Mouse (Mus musculus): Measurements from ENCODE around the gene Ces1f.
"Not testable (repeated sequence)": the region's sequence is repeated elsewhere in the genome, so short reads cannot be mapped to it uniquely, and the experiment has no call there.

Ces1f gene

GRCm38 (mm10) chr8:93279556-93279955 is at the start of gene Ces1f:
Gene Ces1f, minus strand, starts transcription at chr8:93279747.
- DNase-seq (ENCODE audit: inconsistent ontology term), result no peak

DNA sequence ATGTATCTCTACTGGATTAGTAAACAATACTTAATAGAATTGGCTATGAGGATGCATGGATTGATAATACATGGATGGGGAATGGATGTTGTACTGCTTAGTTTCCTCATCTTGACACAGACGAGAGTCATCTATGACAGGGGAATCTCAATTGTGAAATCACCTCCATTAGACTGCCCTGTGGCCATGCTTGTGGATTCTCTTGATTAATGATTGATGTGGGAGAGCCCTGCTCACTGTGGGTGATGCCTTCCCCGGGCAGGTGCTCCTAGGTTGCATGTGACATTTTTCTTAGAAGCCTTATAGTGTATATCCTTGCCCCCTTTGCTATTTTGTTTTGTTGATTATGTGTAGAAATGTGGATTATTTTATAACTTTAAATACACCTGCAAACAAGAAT is 45.6 kb upstream of the Ces1f start:
- no peak for DNase-seq (ENCODE audit: inconsistent ontology term)

DNA sequence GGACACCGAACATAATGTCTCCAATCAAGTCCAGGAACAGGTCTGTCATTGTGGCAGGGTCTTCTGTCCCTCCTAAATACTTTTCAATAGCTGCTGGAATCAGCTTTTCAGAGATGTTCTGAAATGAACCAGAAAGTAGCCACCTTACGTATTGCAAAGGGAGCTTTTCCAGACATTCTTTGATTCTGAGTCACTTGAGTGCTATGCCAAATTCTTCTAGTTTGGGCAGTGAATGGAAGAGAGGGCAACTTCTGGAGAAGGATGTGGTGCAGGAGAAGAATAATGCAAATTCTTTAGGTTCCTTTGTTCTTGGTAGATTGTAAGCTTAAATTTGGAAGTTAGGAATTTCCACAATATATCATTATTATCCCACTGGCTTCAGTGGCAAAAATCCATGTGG is 37.5 kb upstream of the Ces1f start:
- DNase-seq (ENCODE audit: inconsistent ontology term), result peak; percentile 80

GRCm38 (mm10) chr8:93315557-93315956 is 36.0 kb upstream of the Ces1f start:
- no peak for DNase-seq (ENCODE audit: inconsistent ontology term)

DNA sequence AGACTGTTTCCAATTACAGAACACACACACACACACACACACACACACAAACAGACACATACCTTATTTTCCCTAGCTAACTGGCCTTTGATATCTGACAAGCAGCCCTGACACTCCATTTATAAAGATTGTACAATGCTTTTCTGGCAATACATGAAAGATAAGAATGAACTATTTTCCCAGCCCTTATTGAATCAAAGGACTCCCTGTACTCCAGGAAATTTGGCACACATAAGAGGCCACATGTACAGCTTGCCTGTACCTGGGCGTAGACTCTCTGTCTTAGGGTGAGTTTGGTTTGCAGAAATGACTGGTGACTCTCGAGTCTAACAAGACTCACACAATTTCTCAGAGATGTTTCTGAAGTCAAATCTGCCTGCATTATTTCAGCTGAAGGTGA is 4.3 kb upstream of the Ces1f start:
- DNase-seq (ENCODE audit: inconsistent ontology term), result no peak

DNA sequence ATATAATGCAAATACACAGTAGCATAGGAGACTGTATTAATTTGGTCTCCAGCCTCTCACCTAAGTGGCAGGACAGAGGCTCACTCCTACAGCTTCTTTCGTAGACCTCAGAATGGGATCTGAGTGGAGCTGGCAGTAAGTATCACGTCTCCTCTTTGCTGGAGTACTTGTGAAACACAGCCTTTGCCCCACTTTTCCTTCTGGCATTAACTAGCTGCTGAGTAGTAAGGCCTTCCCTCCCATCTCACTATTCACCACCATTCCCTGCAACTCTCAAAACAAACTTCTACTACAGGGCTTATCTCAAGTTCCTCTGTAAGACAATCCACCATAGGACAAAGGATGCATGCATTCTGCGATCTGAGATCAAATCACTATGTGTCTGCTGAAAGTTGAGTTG is 2.8 kb upstream of the Ces1f start:
- no peak for DNase-seq (ENCODE audit: inconsistent ontology term)

DNA sequence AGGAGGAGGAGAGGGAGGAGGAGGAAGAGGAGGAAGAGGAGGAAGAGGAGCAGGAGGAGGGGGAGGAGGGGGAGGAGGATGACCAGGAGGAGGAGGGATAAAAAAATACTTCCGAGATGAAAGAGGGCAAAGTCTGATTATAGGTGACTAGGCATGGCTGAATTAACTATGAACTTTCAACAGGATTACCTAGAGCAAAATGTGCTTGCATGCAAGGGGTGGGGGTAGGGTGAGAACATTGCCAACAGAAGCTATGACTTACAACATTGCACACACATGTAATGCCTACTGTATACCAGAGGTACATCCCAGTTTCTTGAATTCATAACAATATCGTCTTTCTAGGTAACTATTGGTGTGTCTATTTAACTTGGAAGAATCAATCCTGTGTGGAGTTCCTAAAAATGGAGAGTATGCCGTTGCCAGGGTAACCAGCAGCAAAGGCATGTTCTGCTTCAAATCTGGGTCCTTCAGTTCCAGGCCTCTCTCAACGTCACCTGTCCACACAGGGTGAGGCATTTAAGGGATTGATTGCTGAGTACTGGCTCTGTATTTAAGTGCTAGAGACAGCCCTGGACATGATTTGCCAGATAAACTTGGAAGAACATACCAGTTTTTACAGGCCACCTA is 1.3 kb downstream of the Ces1f start:
- no peak for DNase-seq (ENCODE audit: inconsistent ontology term)

DNA sequence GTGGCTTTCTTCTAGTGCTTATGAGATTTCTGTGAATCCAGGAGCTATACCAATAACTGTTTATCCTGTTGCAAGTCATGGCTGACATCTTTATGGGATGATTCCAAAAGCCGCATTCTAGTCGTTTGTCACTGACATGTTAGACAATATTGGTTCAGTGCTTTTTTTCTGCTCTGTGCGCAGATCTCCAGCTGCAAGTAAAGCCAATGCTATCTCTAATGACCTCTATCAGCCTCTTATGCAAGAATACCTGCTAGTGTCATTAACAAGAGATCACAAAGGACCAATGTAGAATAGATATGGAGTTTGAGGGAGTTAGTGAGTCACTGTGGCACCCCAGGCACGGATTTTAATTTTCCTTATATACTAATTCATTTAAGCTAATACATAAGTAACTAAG is 4.9 kb downstream of the Ces1f start:
- DNase-seq (ENCODE audit: inconsistent ontology term), result no peak

GRCm38 (mm10) chr8:93273321-93273720 is 6.2 kb downstream of the Ces1f start:
- DNase-seq (ENCODE audit: inconsistent ontology term), result peak; percentile 51

DNA sequence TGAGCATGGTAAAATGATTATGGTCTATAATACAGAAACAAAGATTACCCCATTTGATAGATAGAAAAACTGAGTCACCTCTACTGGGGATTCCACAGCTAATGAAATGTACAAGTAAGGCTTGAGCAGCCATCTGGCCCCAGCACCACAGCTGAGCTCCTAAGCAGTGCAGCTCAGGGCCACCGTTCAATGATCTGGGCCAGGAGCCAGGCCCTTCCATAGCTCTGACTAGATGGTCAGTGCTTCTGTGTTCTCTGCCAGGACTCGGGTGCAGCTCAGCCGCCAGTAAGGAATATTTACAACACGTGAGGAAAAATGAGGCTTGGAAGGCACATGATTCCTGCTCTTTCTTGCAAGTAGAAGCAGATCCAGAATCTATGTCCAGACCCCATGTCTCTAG is 6.9 kb downstream of the Ces1f start:
- DNase-seq (ENCODE audit: inconsistent ontology term), result peak; percentile 60

DNA sequence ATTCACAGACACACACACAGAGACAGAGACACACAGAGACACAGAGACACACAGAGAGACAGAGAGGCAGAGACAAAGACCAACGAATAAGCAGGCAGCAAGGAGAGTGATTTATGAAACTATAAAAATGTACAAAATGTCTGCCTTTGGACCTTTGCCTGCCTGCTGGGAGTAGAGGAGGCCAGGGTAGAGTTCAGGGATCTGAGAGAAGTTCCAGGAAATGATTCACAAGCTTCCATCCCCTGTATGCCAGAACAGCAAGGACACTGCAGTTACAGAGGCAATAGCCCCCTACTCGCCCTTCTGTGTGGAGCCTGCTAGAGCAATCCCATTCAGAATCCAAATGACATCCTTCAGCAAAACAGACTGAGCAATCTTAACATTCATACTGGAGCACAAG is 18.1 kb downstream of the Ces1f start:
- DNase-seq (ENCODE audit: inconsistent ontology term), result no peak

DNA sequence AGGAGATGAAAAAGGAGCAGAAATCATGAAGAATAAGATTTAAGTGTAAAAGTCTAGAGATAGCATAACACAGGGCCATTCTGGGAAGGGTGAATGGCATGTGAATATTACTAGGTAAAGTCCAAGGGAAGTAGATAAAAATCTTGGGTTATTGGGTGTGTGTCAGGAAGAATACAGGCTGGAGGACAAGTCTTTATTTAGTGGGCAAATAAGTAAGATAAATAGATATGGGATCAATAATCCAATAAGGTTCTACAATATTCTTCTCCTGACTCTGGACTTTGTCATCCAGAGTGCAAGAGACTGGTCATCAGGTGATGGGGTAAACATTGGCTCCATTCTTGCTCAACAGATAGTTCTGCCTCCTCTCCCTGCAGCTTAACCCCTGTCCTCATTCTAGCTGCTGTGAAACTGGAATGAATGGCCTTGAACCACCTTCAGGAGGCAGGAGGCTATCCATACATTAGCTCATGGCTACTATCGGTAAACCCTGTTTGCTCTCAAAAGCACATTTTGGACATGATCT is 27.1 kb downstream of the Ces1f start:
- no peak for DNase-seq (ENCODE audit: inconsistent ontology term)

- DNase-seq (ENCODE audit: inconsistent ontology term), result no peak
These were observed 33.5 kb downstream of the Ces1f start for GRCm38 (mm10) chr8:93246057-93246456.

- no peak for DNase-seq (ENCODE audit: inconsistent ontology term)
These were observed 39.7 kb downstream of the Ces1f start for GRCm38 (mm10) chr8:93239884-93240283.

DNA sequence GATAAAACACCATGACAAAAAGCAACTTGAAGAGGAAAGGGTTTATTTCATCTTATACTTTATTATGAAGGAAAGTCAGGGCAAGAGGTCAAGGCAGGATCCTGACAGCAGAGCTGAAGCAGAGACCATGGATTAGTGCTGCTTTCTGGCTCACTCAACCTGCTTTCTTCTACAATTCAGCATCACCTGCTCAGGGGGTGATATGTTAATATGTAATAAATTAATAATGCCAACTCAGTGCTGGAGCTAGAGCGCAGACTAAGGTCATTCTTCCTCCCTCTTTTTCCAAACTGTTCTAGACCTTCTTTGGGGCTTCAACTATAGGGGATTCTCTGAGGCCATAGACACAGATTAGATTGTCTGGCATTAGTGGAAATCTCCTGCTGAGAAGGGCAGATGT is 43.9 kb downstream of the Ces1f start:
- DNase-seq (ENCODE audit: inconsistent ontology term), result no peak

- DNase-seq (ENCODE audit: inconsistent ontology term), result no peak
These were observed 44.8 kb downstream of the Ces1f start for GRCm38 (mm10) chr8:93234706-93235105.

GRCm38 (mm10) chr8:93234068-93234467 is 45.5 kb downstream of the Ces1f start:
- DNase-seq (ENCODE audit: inconsistent ontology term), result no peak

- DNase-seq (ENCODE audit: inconsistent ontology term), result no peak
These were observed 50.1 kb downstream of the Ces1f start, which contains the start of gene Ces1e for GRCm38 (mm10) chr8:93229446-93229845. Gene Ces1e, minus strand, starts transcription at chr8:93229619.

GRCm38 (mm10) chr8:93228673-93229370 is 50.7 kb downstream of the Ces1f start:
- DNase-seq (ENCODE audit: inconsistent ontology term), result no peak

- not testable (repeated sequence) for DNase-seq (ENCODE audit: inconsistent ontology term)
These were observed 53.1 kb downstream of the Ces1f start for GRCm38 (mm10) chr8:93226471-93226870.

DNA sequence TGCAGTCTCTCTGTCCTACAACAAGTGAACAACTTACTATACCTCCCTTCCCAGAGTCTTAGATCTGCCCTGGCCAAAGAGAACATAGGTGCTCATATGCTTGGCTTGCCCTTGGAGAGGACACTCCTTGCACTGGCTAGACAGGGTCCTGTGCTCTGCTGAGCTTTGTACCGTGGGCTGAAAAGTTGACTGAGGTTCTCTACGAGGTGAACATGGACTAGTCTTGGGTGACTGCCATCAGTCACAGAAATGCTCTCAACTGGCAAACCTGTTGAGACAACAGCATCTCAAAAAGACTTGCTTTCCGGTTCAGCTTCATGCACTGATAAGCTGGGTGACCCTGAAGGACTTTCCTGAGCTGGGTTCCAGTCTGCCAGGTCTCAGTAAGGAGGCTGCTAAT is 57.7 kb downstream of the Ces1f start:
- DNase-seq (ENCODE audit: inconsistent ontology term), result no peak

- DNase-seq (ENCODE audit: inconsistent ontology term), result peak; percentile 8
These were observed 61.7 kb downstream of the Ces1f start for GRCm38 (mm10) chr8:93217867-93218266.

DNA sequence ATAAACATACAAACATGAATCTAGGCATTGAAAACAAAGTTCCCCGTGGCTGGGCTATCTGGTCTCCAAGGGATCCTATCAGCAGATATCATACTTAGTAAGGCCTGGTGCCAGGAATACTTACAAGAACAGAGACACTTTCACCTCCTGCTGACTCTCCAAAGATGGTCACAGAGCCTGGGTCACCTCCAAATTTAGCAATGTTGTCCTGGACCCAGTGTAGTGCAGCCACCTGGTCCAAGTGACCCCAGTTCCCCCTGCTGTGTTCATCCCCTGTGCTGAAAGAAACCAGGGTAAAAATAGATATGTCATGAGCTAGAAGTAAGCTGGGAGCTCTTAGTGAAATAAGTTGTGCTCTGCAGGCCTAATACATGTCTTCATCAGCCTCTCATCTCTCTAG is 62.2 kb downstream of the Ces1f start:
- DNase-seq (ENCODE audit: inconsistent ontology term), result no peak
